Mouse (Mus musculus) 416B (cell line): ENCODE measurements at regions not wholly inside any gene's neighbourhood (a gene's known extent, or its start where the extent isn't known, plus 50 kb on each side); places are given as distances from the start of the nearest gene placed in this dataset.

Experiments
- DNase-seq: peaks from one replicate; pipeline ENCODE4 v3.0.0; 2011; ENCODE audit warnings: low read depth

- DNase-seq = no peak
These were observed 59.7 kb upstream of the Ikzf2 start for GRCm38 (mm10) chr1:69746575-69747290.

- DNase-seq = peak; percentile 69
These were observed 65.7 kb upstream of the Ikzf2 start for GRCm38 (mm10) chr1:69752724-69753123.

- DNase-seq = no peak
These were observed 69.1 kb upstream of the Spag16 start for GRCm38 (mm10) chr1:69757702-69758101.

GRCm38 (mm10) chr1:69759544-69759943, 67.2 kb upstream of the Spag16 start:
- DNase-seq = peak; percentile 95

- no peak for DNase-seq
These were observed 58.1 kb upstream of the Spag16 start for GRCm38 (mm10) chr1:69768714-69769113.

- peak; percentile 16 for DNase-seq
These were observed 56.6 kb upstream of the Spag16 start for GRCm38 (mm10) chr1:69770209-69770608.

GRCm38 (mm10) chr1:69771436-69771835, 55.3 kb upstream of the Spag16 start:
- no peak for DNase-seq

- DNase-seq = peak; percentile 75
These were observed 51.2 kb upstream of the Spag16 start for GRCm38 (mm10) chr1:69775589-69775988.
